8 mouse cellular contexts compared by ENCODE assay signal in the genomic region with DNA sequence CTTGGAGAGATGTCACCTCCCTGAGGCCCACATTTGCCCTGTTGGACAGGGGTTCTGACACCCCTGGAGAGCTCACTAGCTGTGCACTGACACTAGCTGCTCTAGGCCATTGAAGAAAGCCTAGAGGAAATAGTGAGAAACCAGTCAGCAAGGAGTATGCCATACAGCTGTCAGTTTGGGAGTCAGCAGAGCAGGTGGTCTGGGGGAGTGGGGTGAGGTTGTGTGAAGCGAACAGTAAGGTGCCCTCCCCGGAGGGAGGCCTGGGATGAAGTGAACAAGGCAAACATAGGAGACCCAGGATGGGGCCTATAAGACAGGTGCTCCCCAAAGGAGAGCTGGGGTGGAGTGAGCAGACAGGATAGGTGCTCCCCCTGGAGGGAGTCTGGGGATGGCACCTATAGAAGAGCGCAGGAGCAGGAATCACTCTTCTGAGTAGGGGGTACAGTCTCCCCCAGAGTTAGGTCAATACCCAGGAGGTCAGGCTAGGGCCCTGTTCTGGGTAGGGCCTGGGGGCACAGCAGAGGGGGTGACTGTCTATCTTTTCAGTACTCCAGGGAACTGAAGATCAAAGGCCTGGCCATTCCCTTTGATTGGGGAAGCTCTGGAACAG.
DNase-seq lines count a peak whose midpoint lies in the region; ATAC-seq and TF ChIP-seq lines count a peak whose summit lies in the region.

No protein-coding gene starts in this region.

- ATAC-seq in kidney, embryonic 15.5 days (replicated peaks; ENCODE audit: low FRiP score): no peak
- ATAC-seq in limb, embryonic 12.5 days (ENCODE audit: insufficient number of reproducible peaks, insufficient read depth, low FRiP score, low TSS enrichment, low read depth): 0 out of 2 replicates have a peak, but pooled peaks have one; percentile 31

- no peak for TF ChIP-seq POLR2A in kidney, adult 2 months (IDR thresholded peaks at IDR 0.05; ENCODE audit: low read depth, low read length)
- TF ChIP-seq POLR2A in thymus, adult 2 months (IDR thresholded peaks at IDR 0.05; ENCODE audit: control insufficient read depth, extremely low read depth, insufficient read depth, low read length, poor library complexity): no peak

- DNase-seq in kidney, adult 2 months: peak; percentile 19
- DNase-seq in thymus, adult 2 months: peak; percentile 23
- no peak for DNase-seq in thymus, adult 18-20 months
- peak; percentile 56 for DNase-seq in thymus, postnatal 4 days
- DNase-seq in spleen, postnatal 14 days (ENCODE audit: low spot score in 2 of 2): no peak
- DNase-seq in adipocyte (ENCODE audit: low spot score): no peak

- TF ChIP-seq CTCF in kidney, adult 2 months (conservative IDR thresholded peaks at IDR 0.05; ENCODE audit: insufficient read depth, insufficient read length, low read depth, low read length): no peak; the same call in 1 of the 2 replicates
- 0 out of 2 replicates have a peak, but pooled peaks have one; percentile 25 for TF ChIP-seq CTCF in thymus, adult 2 months (IDR thresholded peaks at IDR 0.05; ENCODE audit: borderline replicate concordance, control insufficient read depth, extremely low read depth, insufficient read depth, low read length, poor library complexity)

- no peak overlapping the region for H3K4me2 ChIP-seq in kidney, embryonic 15.5 days
- no peak overlapping the region for H3K4me2 ChIP-seq in limb, embryonic 12.5 days

- no peaks in the 10 kb centered on the region for H3K4me1 ChIP-seq in kidney, adult 2 months (ENCODE audit: control insufficient read depth, insufficient read depth, low read length)
- H3K4me1 ChIP-seq in kidney, embryonic 15.5 days: peaks cover 10% of the 10 kb centered on the region
- no peaks in the 10 kb centered on the region for H3K4me1 ChIP-seq in thymus, adult 2 months (replicated peaks; ENCODE audit: control insufficient read depth, insufficient read depth, low read length)
- peaks cover 43% of the 10 kb centered on the region for H3K4me1 ChIP-seq in limb, embryonic 12.5 days (replicated peaks)

- no peaks in the 10 kb centered on the region for H3K27me3 ChIP-seq in kidney, adult 2 months (replicated peaks; ENCODE audit: control insufficient read depth, insufficient read depth, low read length)
- no peaks in the 10 kb centered on the region for H3K27me3 ChIP-seq in kidney, embryonic 15.5 days
- no peaks in the 10 kb centered on the region for H3K27me3 ChIP-seq in thymus, adult 2 months (ENCODE audit: control insufficient read depth, insufficient read depth, low read length)
- no peaks in the 10 kb centered on the region for H3K27me3 ChIP-seq in limb, embryonic 12.5 days

- H3K27ac ChIP-seq in kidney, adult 2 months (ENCODE audit: insufficient read depth, low read depth, low read length): no peak overlapping the region
- no peak overlapping the region for H3K27ac ChIP-seq in kidney, embryonic 15.5 days
- no peak overlapping the region for H3K27ac ChIP-seq in thymus, adult 2 months (ENCODE audit: control insufficient read depth, insufficient read depth, low read length)
- H3K27ac ChIP-seq in limb, embryonic 12.5 days: no peak overlapping the region

- H3K36me3 ChIP-seq in kidney, adult 2 months (ENCODE audit: control insufficient read depth, insufficient read depth, low read length): no peaks in the 10 kb centered on the region
- H3K36me3 ChIP-seq in kidney, embryonic 15.5 days: no peaks in the 10 kb centered on the region
- no peaks in the 10 kb centered on the region for H3K36me3 ChIP-seq in thymus, adult 2 months (ENCODE audit: control insufficient read depth, insufficient read depth, low read length)
- H3K36me3 ChIP-seq in limb, embryonic 12.5 days: no peaks in the 10 kb centered on the region

- H3K9me3 ChIP-seq in kidney, embryonic 15.5 days (replicated peaks): no peaks in the 10 kb centered on the region
- no peaks in the 10 kb centered on the region for H3K9me3 ChIP-seq in limb, embryonic 12.5 days

- 81% methylated on average over 3 of the region's 3 CpGs for WGBS in kidney, adult 2 months
- WGBS in kidney, embryonic 15.5 days: 69% methylated on average over 3 of the region's 3 CpGs
- WGBS in thymus, adult 2 months: 96% methylated on average over 3 of the region's 3 CpGs
- 74% methylated on average over 3 of the region's 3 CpGs for WGBS in limb, embryonic 12.5 days

- H3K4me3 ChIP-seq in kidney, adult 2 months (ENCODE audit: insufficient read depth, low read depth, low read length): no peak overlapping the region
- no peak overlapping the region for H3K4me3 ChIP-seq in kidney, embryonic 15.5 days (replicated peaks)
- no peak overlapping the region for H3K4me3 ChIP-seq in thymus, adult 2 months (ENCODE audit: control insufficient read depth, insufficient read depth, low read length)
- H3K4me3 ChIP-seq in limb, embryonic 12.5 days (replicated peaks): no peak overlapping the region

- no peak overlapping the region for H3K9ac ChIP-seq in kidney, embryonic 15.5 days
- H3K9ac ChIP-seq in limb, embryonic 12.5 days (replicated peaks): no peak overlapping the region

Comparison
In these comparisons a context has a peak if more than half of its experiments do, and no peak if none do; other contexts are left out.
1. DNase-seq: peak in kidney, adult 2 months (single experiment), thymus, adult 2 months (single experiment) and thymus, postnatal 4 days (single experiment); none in thymus, adult 18-20 months (0 of 2), spleen, postnatal 14 days (0 of 2) and adipocyte (single experiment).